Mouse (Mus musculus) cortical plate, adult 2 months (tissue): ENCODE measurements around the gene Pde4dip.

Source experiments
- CTCF ChIP-seq: fragments of 200-500 bp; IDR thresholded peaks from 2 replicates; pipeline ENCODE4 v1.5.1; 2011; ENCODE audit warnings: mild to moderate bottlenecking, control low read depth, low read length; ENCODE audit not compliant: insufficient read depth; ENCODE audit errors: extremely low read depth
- POLR2A ChIP-seq: fragments of 200-500 bp; IDR thresholded peaks from 2 replicates; pipeline ENCODE4 v1.6.1; 2011; ENCODE audit warnings: mild to moderate bottlenecking, low read length, control low read depth; ENCODE audit not compliant: insufficient read depth; ENCODE audit errors: extremely low read depth

- TF ChIP-seq CTCF (no peak), POLR2A (no peak)
Observed at GRCm38 (mm10) chr3:97799267-97799666, 89.2 kb downstream of the Pde4dip start.
